Mouse (Mus musculus) heart, embryonic 15.5 days (tissue): ENCODE measurements at regions not wholly inside any gene's neighbourhood (a gene's known extent, or its start where the extent isn't known, plus 50 kb on each side); places are given as distances from the start of the nearest gene placed in this dataset.

Experiments
- ATAC-seq: fragments of 200-750 bp; cut with Nextera tagmentation; replicated peaks from 2 replicates; pipeline ENCODE4 v1.8.0; 2017; ENCODE audit warnings: low read depth, moderate TSS enrichment; ENCODE audit not compliant: insufficient number of reproducible peaks, insufficient read depth, low FRiP score
- H3K27ac ChIP-seq: fragments of 300-500 bp; sonication (generic); 2 replicates; pipeline ENCODE4 v1.5.1; 2015; ENCODE audit warnings: mild to moderate bottlenecking, inconsistent platforms
- H3K27me3 ChIP-seq: fragments of 300-500 bp; sonication (generic); 2 replicates; pipeline ENCODE4 v1.6.1; 2015; ENCODE audit warnings: inconsistent platforms
- H3K36me3 ChIP-seq: fragments of 300-500 bp; sonication (generic); 2 replicates; pipeline ENCODE4 v1.6.1; 2015; ENCODE audit warnings: mild to moderate bottlenecking, inconsistent platforms
- H3K4me1 ChIP-seq: fragments of 300-500 bp; sonication (generic); replicated peaks from 2 replicates; pipeline ENCODE4 v1.6.1; 2015; ENCODE audit warnings: inconsistent platforms
- H3K4me2 ChIP-seq: fragments of 300-500 bp; sonication (generic); 2 replicates; pipeline ENCODE4 v1.6.1; 2015; ENCODE audit warnings: inconsistent platforms, mild to moderate bottlenecking, moderate library complexity
- H3K4me3 ChIP-seq: fragments of 300-500 bp; sonication (generic); 2 replicates; pipeline ENCODE4 v1.5.1; 2015; ENCODE audit warnings: mild to moderate bottlenecking, inconsistent platforms
- H3K9ac ChIP-seq: fragments of 300-500 bp; sonication (generic); 2 replicates; pipeline ENCODE4 v1.6.1; 2015; ENCODE audit warnings: mild to moderate bottlenecking, inconsistent platforms
- H3K9me3 ChIP-seq: fragments of 300-500 bp; sonication (generic); replicated peaks from 2 replicates; pipeline ENCODE4 v1.6.1; 2016; ENCODE audit warnings: inconsistent platforms
- WGBS: fragments of 180-500 bp; shearing (Covaris S2); methylation state at CpG from one replicate; pipeline ENCODE4 v1.1.7; 2015; ENCODE audit warnings: mixed read lengths; 5-methylcytosine and 5-hydroxymethylcytosine counted together

- WGBS = 66% methylated on average over 10 of the region's 10 CpGs
- ATAC-seq = no peak
- Histone ChIP-seq H3K4me2 (no peak overlapping the region), H3K4me3 (no peak overlapping the region), H3K9me3 (no peaks in the 10 kb centered on the region), H3K27me3 (no peaks in the 10 kb centered on the region), H3K9ac (no peak overlapping the region), H3K4me1 (no peaks in the 10 kb centered on the region), H3K27ac (no peak overlapping the region), H3K36me3 (no peaks in the 10 kb centered on the region)
Measured at GRCm38 (mm10) chr2:48634456-48635174, 179.3 kb upstream of the Acvr2a start.

DNA sequence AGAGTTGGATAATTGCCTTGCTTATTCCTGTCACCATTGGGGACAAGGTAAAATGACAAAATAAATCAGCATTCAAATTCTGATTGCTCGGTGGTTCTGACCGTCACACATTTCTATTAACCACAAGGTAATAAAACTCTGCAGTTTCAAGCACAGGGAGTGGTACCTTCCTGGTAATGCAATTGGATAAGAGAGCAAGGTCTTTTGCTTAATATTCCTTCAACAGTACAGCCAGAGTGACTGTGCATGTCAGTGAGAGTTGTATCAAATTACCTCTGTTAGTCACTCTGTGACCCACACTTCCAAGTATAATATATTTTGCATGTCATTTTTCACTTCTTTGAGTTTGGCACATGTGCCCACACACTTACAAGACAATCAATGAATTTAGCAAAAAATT lies 177.8 kb upstream of the Acvr2a start:
- Histone ChIP-seq H3K4me2 (no peak overlapping the region), H3K27me3 (no peaks in the 10 kb centered on the region), H3K36me3 (no peaks in the 10 kb centered on the region), H3K27ac (no peak overlapping the region), H3K9ac (no peak overlapping the region), H3K4me1 (no peaks in the 10 kb centered on the region), H3K9me3 (no peaks in the 10 kb centered on the region), H3K4me3 (no peak overlapping the region)
- no peak for ATAC-seq
- 86% methylated on average over 2 of the region's 2 CpGs for WGBS

DNA sequence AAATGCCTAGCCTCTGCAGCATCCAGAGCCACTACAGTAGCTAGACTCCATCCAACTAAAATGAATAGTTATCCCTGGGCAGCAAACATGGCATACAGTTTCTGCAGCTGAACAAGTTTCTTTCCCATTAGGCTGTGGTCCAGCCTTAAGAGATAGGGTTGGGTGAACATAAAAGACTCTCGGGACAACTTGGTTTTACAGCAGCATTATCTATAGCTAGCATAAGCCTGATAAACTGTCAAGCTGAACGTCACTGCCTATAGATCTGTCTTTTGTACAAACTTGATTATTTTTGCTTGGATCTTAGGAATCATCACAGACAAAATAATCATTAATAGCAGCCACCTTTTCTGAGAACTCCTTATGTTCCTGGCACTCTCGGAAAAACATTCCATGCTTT lies 169.8 kb upstream of the Acvr2a start:
- Histone ChIP-seq H3K27ac (no peak overlapping the region), H3K4me1 (no peaks in the 10 kb centered on the region), H3K36me3 (no peaks in the 10 kb centered on the region), H3K4me3 (no peak overlapping the region), H3K9me3 (no peaks in the 10 kb centered on the region), H3K27me3 (no peaks in the 10 kb centered on the region), H3K4me2 (no peak overlapping the region), H3K9ac (no peak overlapping the region)
- ATAC-seq = no peak
- whole genome bisulfite sequencing = 49% methylated on average over 3 of the region's 3 CpGs

DNA sequence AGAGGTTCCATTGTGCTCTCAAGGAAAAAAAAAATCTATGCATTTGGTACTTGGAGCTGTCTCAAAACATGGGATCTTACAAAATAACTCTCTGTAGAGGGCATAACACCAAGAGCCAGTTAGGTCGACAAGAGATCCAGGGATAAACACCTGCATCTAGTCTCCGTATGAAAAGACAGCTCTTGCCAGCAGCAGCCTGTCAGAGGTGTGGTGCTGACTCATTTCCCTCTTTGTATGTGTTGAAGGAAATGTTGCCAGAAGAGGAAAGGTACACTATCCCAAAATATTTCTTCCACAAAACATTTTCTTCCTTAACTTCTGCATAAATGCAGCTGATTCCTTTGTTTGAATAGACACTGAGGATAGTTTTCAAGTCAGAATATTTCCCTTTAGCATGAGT lies 163.6 kb upstream of the Acvr2a start:
- ATAC-seq = no peak
- H3K9ac ChIP-seq = no peak overlapping the region
- no peaks in the 10 kb centered on the region for H3K36me3 ChIP-seq
- WGBS = 36% methylated on average over 2 of the region's 2 CpGs
- no peak overlapping the region for H3K4me3 ChIP-seq
- no peak overlapping the region for H3K27ac ChIP-seq
- H3K9me3 ChIP-seq = no peaks in the 10 kb centered on the region
- H3K4me1 ChIP-seq = no peaks in the 10 kb centered on the region
- H3K4me2 ChIP-seq = no peak overlapping the region
- no peaks in the 10 kb centered on the region for H3K27me3 ChIP-seq

- Histone ChIP-seq H3K27ac (no peak overlapping the region), H3K9me3 (no peaks in the 10 kb centered on the region), H3K27me3 (no peaks in the 10 kb centered on the region), H3K36me3 (no peaks in the 10 kb centered on the region), H3K9ac (no peak overlapping the region), H3K4me1 (no peaks in the 10 kb centered on the region), H3K4me2 (no peak overlapping the region), H3K4me3 (no peak overlapping the region)
- WGBS = 47% methylated on average over 1 of the region's 1 CpGs
- no peak for ATAC-seq
Measured at GRCm38 (mm10) chr2:48661222-48661621, 152.7 kb upstream of the Acvr2a start.

DNA sequence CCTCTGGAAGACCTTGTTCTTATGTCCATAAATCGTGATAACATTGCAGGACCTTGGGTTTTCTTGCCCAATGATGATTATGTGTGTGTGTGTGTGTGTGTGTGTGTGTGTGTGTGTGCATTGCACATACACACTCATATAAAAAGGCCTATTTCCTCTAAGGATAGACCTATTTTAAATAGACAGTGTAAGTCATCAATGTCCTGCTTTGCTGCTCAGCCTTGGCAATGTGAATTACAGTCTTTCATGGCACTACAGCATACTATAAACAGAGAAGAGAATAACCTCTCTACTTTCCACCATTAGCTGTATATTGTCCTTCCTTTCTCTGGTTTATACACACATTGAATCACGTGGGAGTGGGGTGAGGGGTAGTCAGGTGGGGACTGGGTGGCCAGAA lies 148.8 kb upstream of the Acvr2a start:
- ATAC-seq = no peak

DNA sequence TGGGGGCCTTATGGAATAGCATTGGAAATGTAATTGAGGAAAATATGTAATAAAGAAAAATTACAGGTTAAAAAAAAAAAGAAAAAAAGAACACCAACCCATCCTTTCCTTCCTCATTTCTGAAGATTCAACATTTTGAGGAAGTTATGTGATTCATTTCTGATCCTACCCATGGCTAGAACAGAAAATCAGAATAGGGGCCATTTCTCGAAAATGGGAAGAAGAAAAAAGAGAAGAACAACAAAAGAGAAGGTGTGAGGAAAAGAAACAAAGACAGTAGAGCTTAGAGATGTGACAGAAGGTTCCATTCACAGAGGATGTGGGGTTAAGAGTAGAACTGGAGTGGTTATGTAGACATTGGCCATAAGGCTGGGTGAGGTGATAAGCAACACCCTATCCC lies 124.8 kb upstream of the Acvr2a start:
- Histone ChIP-seq H3K4me1 (no peaks in the 10 kb centered on the region), H3K9me3 (no peaks in the 10 kb centered on the region), H3K4me3 (no peak overlapping the region), H3K27me3 (no peaks in the 10 kb centered on the region), H3K27ac (no peak overlapping the region), H3K4me2 (no peak overlapping the region), H3K36me3 (no peaks in the 10 kb centered on the region), H3K9ac (no peak overlapping the region)
- no peak for ATAC-seq
- whole genome bisulfite sequencing = 59% methylated on average over 1 of the region's 1 CpGs

More for the DNA sequence above, 148.8 kb upstream of the Acvr2a start:
- 57% methylated on average over 2 of the region's 2 CpGs for WGBS
- Histone ChIP-seq H3K4me1 (no peaks in the 10 kb centered on the region), H3K27me3 (no peaks in the 10 kb centered on the region), H3K27ac (no peak overlapping the region), H3K9ac (no peak overlapping the region), H3K9me3 (no peaks in the 10 kb centered on the region), H3K36me3 (no peaks in the 10 kb centered on the region), H3K4me2 (no peak overlapping the region), H3K4me3 (no peak overlapping the region)

DNA sequence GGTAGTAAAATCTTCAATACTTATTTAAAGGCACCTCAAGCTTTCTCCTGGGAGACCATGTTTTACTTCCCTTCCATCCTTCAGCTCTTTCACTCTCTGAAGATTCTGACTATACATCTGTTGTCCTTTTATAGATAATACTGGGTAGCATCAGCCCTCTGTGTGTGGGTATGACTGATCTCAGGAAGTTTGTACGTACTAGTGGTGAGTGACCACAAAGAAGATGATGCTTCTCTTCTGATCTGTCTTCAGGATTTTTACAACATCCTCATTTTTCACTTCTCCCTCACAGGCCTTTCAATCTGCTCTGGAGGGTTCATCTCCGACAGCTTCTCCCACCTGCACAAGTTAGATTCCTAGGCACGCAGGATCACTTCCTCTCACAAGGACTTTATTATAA lies 119.4 kb upstream of the Acvr2a start:
- WGBS = 75% methylated on average over 3 of the region's 3 CpGs
- ATAC-seq = no peak
- no peak overlapping the region for H3K4me3 ChIP-seq

DNA sequence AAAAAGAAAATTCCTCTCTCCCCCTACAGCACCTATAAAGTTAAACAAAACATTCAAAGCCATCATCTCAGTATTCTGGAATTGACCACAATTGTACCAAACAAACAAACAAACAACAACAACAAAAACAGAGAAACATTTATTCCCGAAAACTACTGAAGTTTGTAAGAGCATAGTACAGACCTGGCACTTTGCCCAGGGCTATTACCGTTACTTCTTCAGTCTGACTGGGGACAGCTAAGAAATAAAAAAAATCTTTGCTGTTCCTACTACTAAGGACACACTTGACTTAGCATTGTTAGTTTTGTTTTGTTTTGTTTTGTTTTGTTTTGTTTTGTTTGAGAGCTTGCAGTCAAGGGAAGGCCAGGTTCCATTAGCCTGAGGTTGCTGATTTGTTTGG lies 113.0 kb upstream of the Acvr2a start:
- H3K4me2 ChIP-seq = no peak overlapping the region
- WGBS = 49% methylated on average over 2 of the region's 2 CpGs
- H3K9ac ChIP-seq = no peak overlapping the region
- no peaks in the 10 kb centered on the region for H3K36me3 ChIP-seq
- no peak overlapping the region for H3K27ac ChIP-seq
- H3K4me3 ChIP-seq = no peak overlapping the region
- no peak for ATAC-seq
- H3K9me3 ChIP-seq = no peaks in the 10 kb centered on the region
- no peaks in the 10 kb centered on the region for H3K4me1 ChIP-seq
- H3K27me3 ChIP-seq = no peaks in the 10 kb centered on the region

More for the DNA sequence above, 119.4 kb upstream of the Acvr2a start:
- no peaks in the 10 kb centered on the region for H3K4me1 ChIP-seq
- no peak overlapping the region for H3K4me2 ChIP-seq
- no peak overlapping the region for H3K9ac ChIP-seq
- no peak overlapping the region for H3K27ac ChIP-seq
- no peaks in the 10 kb centered on the region for H3K36me3 ChIP-seq
- no peaks in the 10 kb centered on the region for H3K27me3 ChIP-seq
- H3K9me3 ChIP-seq = no peaks in the 10 kb centered on the region

DNA sequence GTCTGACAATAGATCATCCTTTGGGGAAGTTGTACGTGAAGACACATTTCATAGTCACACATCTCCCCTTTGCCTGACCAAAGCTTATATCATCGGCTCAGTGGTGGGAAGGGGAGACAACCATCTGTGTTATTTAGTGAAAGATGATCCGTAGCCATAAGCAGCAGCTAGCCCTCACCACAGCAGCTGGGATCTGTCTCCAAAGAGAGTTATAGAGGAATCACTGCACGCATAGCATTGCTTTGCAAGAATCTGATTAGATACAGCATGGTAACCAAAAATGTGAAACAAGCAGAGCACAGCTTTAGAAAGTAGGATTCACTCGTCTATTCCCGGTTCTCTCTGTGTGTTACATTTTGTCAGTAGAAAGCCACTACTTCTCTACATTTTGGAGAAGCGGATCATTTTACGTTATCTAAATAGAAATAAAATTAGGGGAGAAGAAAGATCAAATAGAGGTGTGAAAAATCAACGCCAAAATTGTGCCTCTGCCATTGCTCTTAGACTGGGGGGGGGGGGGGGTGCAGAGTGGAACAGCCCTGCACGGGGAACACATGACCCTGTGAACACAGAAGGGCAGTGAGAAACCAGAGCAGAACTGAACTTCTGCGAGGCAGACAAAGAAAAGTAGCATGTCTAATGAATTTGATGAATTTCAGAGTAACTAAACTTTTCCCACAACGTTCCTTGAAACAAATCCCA lies 108.7 kb upstream of the Acvr2a start:
- H3K9ac ChIP-seq = no peak overlapping the region
- no peaks in the 10 kb centered on the region for H3K9me3 ChIP-seq
- no peak overlapping the region for H3K4me2 ChIP-seq
- H3K36me3 ChIP-seq = no peaks in the 10 kb centered on the region
- 63% methylated on average over 12 of the region's 12 CpGs for WGBS
- no peak overlapping the region for H3K4me3 ChIP-seq
- no peaks in the 10 kb centered on the region for H3K27me3 ChIP-seq
- no peaks in the 10 kb centered on the region for H3K4me1 ChIP-seq
- H3K27ac ChIP-seq = no peak overlapping the region
- ATAC-seq = no peak

DNA sequence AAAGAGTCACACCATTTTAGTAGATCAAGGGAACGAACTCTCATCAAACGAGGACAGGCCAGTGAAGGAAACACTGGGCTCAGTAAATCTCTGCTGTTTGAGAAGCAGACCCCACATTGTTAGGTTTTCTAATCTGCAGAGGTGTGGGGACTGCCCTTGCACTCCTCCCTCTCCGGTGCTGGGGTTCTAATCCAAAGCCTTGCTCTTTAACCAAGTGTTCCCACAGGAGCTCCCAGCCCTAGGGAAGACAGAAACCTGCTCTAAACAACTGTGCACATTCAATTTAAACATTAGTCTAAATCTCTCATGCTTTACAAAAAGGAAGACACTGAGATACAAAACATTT lies 108.1 kb upstream of the Acvr2a start:
- ATAC-seq = no peak
- Histone ChIP-seq H3K36me3 (no peaks in the 10 kb centered on the region), H3K4me1 (no peaks in the 10 kb centered on the region), H3K27ac (no peak overlapping the region), H3K4me3 (no peak overlapping the region), H3K9me3 (no peaks in the 10 kb centered on the region), H3K9ac (no peak overlapping the region), H3K27me3 (no peaks in the 10 kb centered on the region), H3K4me2 (no peak overlapping the region)
- 60% methylated on average over 3 of the region's 3 CpGs for WGBS

- 26% methylated on average over 5 of the region's 5 CpGs for WGBS
- no peaks in the 10 kb centered on the region for H3K4me1 ChIP-seq
- no peak for ATAC-seq
- no peaks in the 10 kb centered on the region for H3K27me3 ChIP-seq
- no peaks in the 10 kb centered on the region for H3K9me3 ChIP-seq
- no peak overlapping the region for H3K4me3 ChIP-seq
- H3K4me2 ChIP-seq = no peak overlapping the region
- no peaks in the 10 kb centered on the region for H3K36me3 ChIP-seq
- no peak overlapping the region for H3K9ac ChIP-seq
- H3K27ac ChIP-seq = no peak overlapping the region
Measured at GRCm38 (mm10) chr2:48706188-48706587, 107.7 kb upstream of the Acvr2a start.
